Mouse (Mus musculus): Measurements from ENCODE around the gene Pus7.

Pus7 gene

DNA sequence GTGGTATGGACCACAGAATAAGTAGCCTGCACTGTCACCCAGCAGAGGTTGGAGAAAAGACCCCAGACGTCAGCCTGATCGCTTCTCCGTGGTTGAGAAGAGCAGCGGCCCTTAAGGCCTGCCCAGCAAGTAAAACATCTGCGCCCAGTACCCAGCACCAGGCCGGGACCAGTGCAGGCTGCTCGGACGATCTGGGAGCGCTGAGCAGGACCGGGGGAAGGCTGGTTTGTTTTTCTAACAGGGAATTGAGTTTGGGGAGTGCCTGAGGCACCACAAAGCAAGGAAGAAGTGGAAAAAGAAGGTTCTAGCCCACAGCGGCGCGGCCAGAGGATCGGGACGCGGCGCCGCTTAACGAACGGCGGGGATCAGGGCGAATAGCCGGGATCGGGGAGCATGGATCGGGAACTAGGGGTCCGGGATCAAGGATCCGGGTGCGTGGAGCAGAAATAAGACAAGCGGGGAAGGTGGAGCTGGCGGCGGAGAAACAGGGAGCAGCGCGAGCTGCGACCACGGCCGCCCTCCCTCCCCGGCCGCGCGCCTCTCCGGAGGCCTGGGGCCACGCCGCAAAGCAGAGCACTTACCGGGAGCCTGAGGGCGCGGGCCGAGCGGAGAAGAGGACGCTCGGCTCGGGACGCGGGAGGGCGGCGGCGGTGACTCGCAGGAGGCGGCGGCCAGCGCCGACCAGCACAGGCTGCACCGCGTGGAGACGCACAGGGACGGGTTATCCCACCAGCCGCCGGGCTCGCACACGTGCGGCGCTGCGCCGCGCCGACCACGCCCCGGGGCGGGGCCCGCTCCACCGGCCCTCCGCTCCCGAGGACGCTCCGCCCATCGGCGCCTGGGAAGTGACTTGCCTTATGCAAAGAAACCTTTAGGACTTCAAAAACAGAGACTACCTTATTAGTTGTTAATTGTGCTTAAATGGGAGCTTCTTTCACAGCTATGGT, at the start of gene Pus7:
Gene Pus7, minus strand, starts transcription at position 781 of the 947 bp plus-strand sequence.
- Histone ChIP-seq H3K4me3 (replicated peaks; ENCODE audit: low read length) (peak within 1 kb of the TSS; percentile 96), H3K4me1 (replicated peaks; ENCODE audit: low read depth, low read length) (peaks cover 34% of the 10 kb centered on the region), H3K27me3 (ENCODE audit: insufficient read depth, low read length) (peaks cover 3% of the 10 kb centered on the region; the same call in 1 of the 2 replicates), H3K9me3 (ENCODE audit: low read length) (no peaks in the 10 kb centered on the region), H3K36me3 (ENCODE audit: insufficient read depth, low read length) (peaks cover 2% of the 10 kb centered on the region)
- no peak for TF ChIP-seq CTCF (conservative IDR thresholded peaks at IDR 0.05; ENCODE audit: low read length)
- TF ChIP-seq NANOG (IDR thresholded peaks at IDR 0.05; ENCODE audit: borderline replicate concordance, low read length) = no peak
- TF ChIP-seq POU5F1 (IDR thresholded peaks at IDR 0.05; ENCODE audit: borderline replicate concordance, low read length) = no peak

GRCm38 (mm10) chr5:23830897-23831752, 47.6 kb upstream of the Pus7 start:
- Histone ChIP-seq H3K27me3 (ENCODE audit: insufficient read depth, low read length) (no peaks in the 10 kb centered on the region), H3K9me3 (ENCODE audit: low read length) (no peaks in the 10 kb centered on the region)
- TF ChIP-seq POU5F1 (IDR thresholded peaks at IDR 0.05; ENCODE audit: borderline replicate concordance, low read length) (no peak), CTCF (conservative IDR thresholded peaks at IDR 0.05; ENCODE audit: low read length) (no peak), NANOG (IDR thresholded peaks at IDR 0.05; ENCODE audit: borderline replicate concordance, low read length) (no peak)

GRCm38 (mm10) chr5:23826321-23827004, 43.0 kb upstream of the Pus7 start:
- TF ChIP-seq POU5F1 (IDR thresholded peaks at IDR 0.05; ENCODE audit: borderline replicate concordance, low read length) (no peak), NANOG (IDR thresholded peaks at IDR 0.05; ENCODE audit: borderline replicate concordance, low read length) (no peak), CTCF (conservative IDR thresholded peaks at IDR 0.05; ENCODE audit: low read length) (peak; percentile 61)
- Histone ChIP-seq H3K4me3 (replicated peaks; ENCODE audit: low read length) (no peak overlapping the region), H3K36me3 (ENCODE audit: insufficient read depth, low read length) (no peaks in the 10 kb centered on the region), H3K9me3 (ENCODE audit: low read length) (no peaks in the 10 kb centered on the region), H3K4me1 (replicated peaks; ENCODE audit: low read depth, low read length) (peaks cover 14% of the 10 kb centered on the region), H3K27me3 (ENCODE audit: insufficient read depth, low read length) (no peaks in the 10 kb centered on the region)

More at GRCm38 (mm10) chr5:23830897-23831752, 47.6 kb upstream of the Pus7 start:
- Histone ChIP-seq H3K4me1 (replicated peaks; ENCODE audit: low read depth, low read length) (no peaks in the 10 kb centered on the region; the same call in 1 of the 2 replicates), H3K36me3 (ENCODE audit: insufficient read depth, low read length) (no peaks in the 10 kb centered on the region; the same call in 1 of the 2 replicates), H3K4me3 (replicated peaks; ENCODE audit: low read length) (no peak overlapping the region)

- TF ChIP-seq CTCF (conservative IDR thresholded peaks at IDR 0.05; ENCODE audit: low read length) = no peak
- no peak for TF ChIP-seq POU5F1 (IDR thresholded peaks at IDR 0.05; ENCODE audit: borderline replicate concordance, low read length)
- no peak for TF ChIP-seq NANOG (IDR thresholded peaks at IDR 0.05; ENCODE audit: borderline replicate concordance, low read length)
- Histone ChIP-seq H3K9me3 (ENCODE audit: low read length) (no peaks in the 10 kb centered on the region), H3K4me3 (replicated peaks; ENCODE audit: low read length) (peak overlapping the region; percentile 54), H3K4me1 (replicated peaks; ENCODE audit: low read depth, low read length) (peaks cover 14% of the 10 kb centered on the region), H3K36me3 (ENCODE audit: insufficient read depth, low read length) (peaks cover 6% of the 10 kb centered on the region), H3K27me3 (ENCODE audit: insufficient read depth, low read length) (no peaks in the 10 kb centered on the region)
Measured at GRCm38 (mm10) chr5:23824171-23824733, 40.7 kb upstream of the Pus7 start.

DNA sequence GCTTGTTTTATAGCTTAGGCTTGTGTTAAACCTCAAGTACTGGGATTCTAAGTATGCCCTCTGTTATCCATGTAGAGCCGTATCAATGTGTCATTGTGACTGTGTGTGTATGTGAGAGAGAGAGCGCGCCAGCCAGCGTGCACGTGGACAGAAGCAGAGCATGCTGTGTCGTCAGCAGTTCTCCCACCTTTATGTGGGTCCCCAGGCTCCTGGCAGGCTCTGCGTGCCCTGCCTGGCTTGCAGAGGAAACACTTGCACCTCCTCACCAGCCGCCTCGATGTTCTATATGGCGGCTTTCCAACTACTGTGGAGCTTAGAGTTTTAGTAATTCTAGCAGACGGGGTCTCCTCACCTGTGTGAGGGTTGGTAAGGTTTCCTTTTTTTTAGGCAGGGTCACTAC, 38.8 kb upstream of the Pus7 start:
- no peaks in the 10 kb centered on the region for H3K9me3 ChIP-seq (ENCODE audit: low read length)
- H3K27me3 ChIP-seq (ENCODE audit: insufficient read depth, low read length) = no peaks in the 10 kb centered on the region
- H3K36me3 ChIP-seq (ENCODE audit: insufficient read depth, low read length) = peaks cover 12% of the 10 kb centered on the region
- peaks cover 23% of the 10 kb centered on the region for H3K4me1 ChIP-seq (replicated peaks; ENCODE audit: low read depth, low read length)
- TF ChIP-seq CTCF (conservative IDR thresholded peaks at IDR 0.05; ENCODE audit: low read length) (no peak), POU5F1 (IDR thresholded peaks at IDR 0.05; ENCODE audit: borderline replicate concordance, low read length) (no peak), NANOG (IDR thresholded peaks at IDR 0.05; ENCODE audit: borderline replicate concordance, low read length) (no peak)
- H3K4me3 ChIP-seq (replicated peaks; ENCODE audit: low read length) = no peak overlapping the region

DNA sequence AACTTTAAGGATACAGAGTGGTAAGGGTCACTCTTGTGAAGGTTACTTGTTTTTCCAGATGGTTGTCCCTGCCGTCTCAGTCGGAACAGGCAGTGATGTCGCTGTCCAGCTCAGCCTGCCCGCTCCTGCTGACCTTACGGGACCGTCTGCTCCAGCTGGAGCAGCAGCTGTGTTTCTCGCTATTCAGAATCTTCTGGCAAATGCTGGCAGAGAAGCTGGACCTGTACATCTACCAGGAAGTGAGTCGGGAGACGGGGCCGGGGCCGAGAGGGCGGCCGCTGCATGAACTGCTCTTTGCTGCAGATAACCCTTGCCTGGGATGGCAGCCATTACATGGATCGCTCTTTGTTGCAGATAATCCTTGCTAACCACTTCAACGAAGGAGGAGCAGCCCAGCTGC, 33.2 kb upstream of the Pus7 start:
- H3K4me1 ChIP-seq (replicated peaks; ENCODE audit: low read depth, low read length) = peaks cover 9% of the 10 kb centered on the region

DNA sequence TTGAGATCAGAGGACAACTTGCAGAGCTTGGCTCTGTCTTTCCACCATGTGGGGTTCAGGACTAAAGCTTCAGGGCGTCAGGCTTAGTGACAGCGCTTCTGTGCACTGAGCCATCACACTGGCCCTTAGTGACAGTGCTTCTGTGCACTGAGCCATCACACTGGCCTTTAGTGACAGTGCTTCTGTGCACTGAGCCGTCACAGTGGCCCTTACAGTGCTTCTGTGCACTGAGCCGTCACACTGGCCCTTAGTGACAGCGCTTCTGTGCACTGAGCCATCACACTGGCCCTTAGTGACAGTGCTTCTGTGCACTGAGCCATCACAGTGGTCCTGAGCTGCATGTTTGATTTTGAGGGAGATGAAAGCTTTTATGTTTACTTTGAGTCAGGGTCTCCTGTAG, 31.3 kb upstream of the Pus7 start:
- Histone ChIP-seq H3K4me1 (replicated peaks; ENCODE audit: low read depth, low read length) (peaks cover 9% of the 10 kb centered on the region), H3K9me3 (ENCODE audit: low read length) (no peaks in the 10 kb centered on the region), H3K36me3 (ENCODE audit: insufficient read depth, low read length) (peaks cover 66% of the 10 kb centered on the region), H3K27me3 (ENCODE audit: insufficient read depth, low read length) (no peaks in the 10 kb centered on the region), H3K4me3 (replicated peaks; ENCODE audit: low read length) (no peak overlapping the region)
- TF ChIP-seq POU5F1 (IDR thresholded peaks at IDR 0.05; ENCODE audit: borderline replicate concordance, low read length) = no peak
- TF ChIP-seq NANOG (IDR thresholded peaks at IDR 0.05; ENCODE audit: borderline replicate concordance, low read length) = no peak
- TF ChIP-seq CTCF (conservative IDR thresholded peaks at IDR 0.05; ENCODE audit: low read length) = no peak

More for the DNA sequence above, 33.2 kb upstream of the Pus7 start:
- TF ChIP-seq CTCF (conservative IDR thresholded peaks at IDR 0.05; ENCODE audit: low read length) = no peak
- TF ChIP-seq NANOG (IDR thresholded peaks at IDR 0.05; ENCODE audit: borderline replicate concordance, low read length) = no peak
- no peak for TF ChIP-seq POU5F1 (IDR thresholded peaks at IDR 0.05; ENCODE audit: borderline replicate concordance, low read length)
- Histone ChIP-seq H3K36me3 (ENCODE audit: insufficient read depth, low read length) (peaks cover 50% of the 10 kb centered on the region), H3K9me3 (ENCODE audit: low read length) (no peaks in the 10 kb centered on the region), H3K4me3 (replicated peaks; ENCODE audit: low read length) (no peak overlapping the region), H3K27me3 (ENCODE audit: insufficient read depth, low read length) (no peaks in the 10 kb centered on the region)

Data from E14TG2a.4 (cell line).